Mouse (Mus musculus) forebrain, embryonic 16.5 days (tissue): ENCODE results near the gene Adamtsl1. TPM values are rescaled to one million over a fixed set of nuclear protein-coding genes. Genes with fewer than 3 reads are reported as not detected.

Experiments used
- ATAC-seq: fragments of 200-750 bp; cut with Nextera tagmentation; 2 replicates; pipeline ENCODE4 v1.8.0; 2017; ENCODE audit warnings: mild to moderate bottlenecking, moderate library complexity
- H3K27ac ChIP-seq: fragments of 300-500 bp; sonication (generic); 2 replicates; pipeline ENCODE4 v1.5.1; 2014; ENCODE audit warnings: low read length, control low read depth
- H3K27me3 ChIP-seq: fragments of 300-500 bp; sonication (generic); replicated peaks from 2 replicates; pipeline ENCODE4 v1.6.1; 2014; ENCODE audit warnings: low read length; ENCODE audit not compliant: control insufficient read depth, insufficient read depth
- H3K36me3 ChIP-seq: fragments of 300-500 bp; sonication (generic); 2 replicates; pipeline ENCODE4 v1.6.1; 2014; ENCODE audit not compliant: control insufficient read depth, insufficient read depth
- H3K4me1 ChIP-seq: fragments of 300-500 bp; sonication (generic); replicated peaks from 2 replicates; pipeline ENCODE4 v1.6.1; 2014; ENCODE audit warnings: low read length; ENCODE audit not compliant: control insufficient read depth, insufficient read depth
- H3K4me2 ChIP-seq: fragments of 300-500 bp; sonication (generic); 2 replicates; pipeline ENCODE4 v1.6.1; 2014; ENCODE audit warnings: mild to moderate bottlenecking, low read length, control low read depth
- H3K4me3 ChIP-seq: fragments of 300-500 bp; sonication (generic); replicated peaks from 2 replicates; pipeline ENCODE4 v1.5.1; 2014; ENCODE audit warnings: mild to moderate bottlenecking, low read length, control low read depth
- H3K9ac ChIP-seq: fragments of 300-500 bp; sonication (generic); replicated peaks from 2 replicates; pipeline ENCODE4 v1.6.1; 2014; ENCODE audit warnings: low read depth, low read length, control low read depth
- H3K9me3 ChIP-seq: fragments of 300-500 bp; sonication (generic); 2 replicates; pipeline ENCODE4 v1.6.1; 2016; ENCODE audit warnings: low read length; ENCODE audit not compliant: control insufficient read depth
- WGBS: fragments of 180-500 bp; shearing (Covaris S2); extraction: QIAGEN DNeasy Blood & Tissue Kit; methylation state at CpG from one replicate; pipeline ENCODE4 v1.1.7; 2014; 5-methylcytosine and 5-hydroxymethylcytosine counted together
- polyA plus RNA-seq: library from polyadenylated mRNA; unstranded; fragments of >200 nt; fragmentation: Nextera tagmentation; extraction: Ambion mirVana; gene quantifications from 2 replicates; pipeline ENCODE4 v1.2.1, GENCODE M21; 2015

Adamtsl1 gene
- polyA plus RNA-seq, 1 experiment from 2014 or later: 6.7 TPM

- 73% methylated on average over 7 of the region's 7 CpGs for WGBS
- H3K9ac ChIP-seq: no peak overlapping the region
- no peaks in the 10 kb centered on the region for H3K36me3 ChIP-seq
- no peak overlapping the region for H3K4me2 ChIP-seq
- no peaks in the 10 kb centered on the region for H3K4me1 ChIP-seq
- ATAC-seq: no peak
- H3K27me3 ChIP-seq: no peaks in the 10 kb centered on the region
- no peaks in the 10 kb centered on the region for H3K9me3 ChIP-seq
- H3K27ac ChIP-seq: no peak overlapping the region
- H3K4me3 ChIP-seq: no peak overlapping the region
These were observed 892.7 kb downstream of the Adamtsl1 start for GRCm38 (mm10) chr4:86406501-86407199.

- no peak overlapping the region for H3K4me3 ChIP-seq
- no peak overlapping the region for H3K9ac ChIP-seq
- WGBS: 78% methylated on average over 3 of the region's 3 CpGs
- ATAC-seq: no peak
- H3K27me3 ChIP-seq: no peaks in the 10 kb centered on the region
- no peaks in the 10 kb centered on the region for H3K4me1 ChIP-seq
- H3K36me3 ChIP-seq: no peaks in the 10 kb centered on the region
- no peak overlapping the region for H3K4me2 ChIP-seq
- no peaks in the 10 kb centered on the region for H3K9me3 ChIP-seq
- no peak overlapping the region for H3K27ac ChIP-seq
These were observed 893.2 kb downstream of the Adamtsl1 start for GRCm38 (mm10) chr4:86407200-86407527.

GRCm38 (mm10) chr4:86408421-86408820, 894.4 kb downstream of the Adamtsl1 start:
- Histone ChIP-seq H3K4me1 (no peaks in the 10 kb centered on the region), H3K4me3 (no peak overlapping the region), H3K27ac (no peak overlapping the region), H3K4me2 (no peak overlapping the region), H3K9ac (no peak overlapping the region), H3K27me3 (no peaks in the 10 kb centered on the region), H3K9me3 (no peaks in the 10 kb centered on the region), H3K36me3 (no peaks in the 10 kb centered on the region)
- ATAC-seq: no peak
- whole genome bisulfite sequencing: 74% methylated on average over 9 of the region's 9 CpGs

- H3K27ac ChIP-seq: no peak overlapping the region
- no peaks in the 10 kb centered on the region for H3K27me3 ChIP-seq
- 93% methylated on average over 3 of the region's 3 CpGs for WGBS
- H3K9me3 ChIP-seq: no peaks in the 10 kb centered on the region
- H3K9ac ChIP-seq: no peak overlapping the region
- H3K4me2 ChIP-seq: no peak overlapping the region
- H3K36me3 ChIP-seq: no peaks in the 10 kb centered on the region
- H3K4me1 ChIP-seq: no peaks in the 10 kb centered on the region
- H3K4me3 ChIP-seq: no peak overlapping the region
- no peak for ATAC-seq
These were observed 897.0 kb downstream of the Adamtsl1 start for GRCm38 (mm10) chr4:86410946-86411345.

- H3K27ac ChIP-seq: no peak overlapping the region
- no peak overlapping the region for H3K4me3 ChIP-seq
- H3K4me2 ChIP-seq: no peak overlapping the region
- H3K36me3 ChIP-seq: no peaks in the 10 kb centered on the region
- no peak overlapping the region for H3K9ac ChIP-seq
- no peaks in the 10 kb centered on the region for H3K27me3 ChIP-seq
- WGBS: 45% methylated on average over 3 of the region's 3 CpGs
- no peaks in the 10 kb centered on the region for H3K4me1 ChIP-seq
- ATAC-seq: no peak
- H3K9me3 ChIP-seq: no peaks in the 10 kb centered on the region
These were observed 899.4 kb downstream of the Adamtsl1 start for GRCm38 (mm10) chr4:86413388-86413787.

- 75% methylated on average over 15 of the region's 15 CpGs for WGBS
- no peak for ATAC-seq
- H3K27ac ChIP-seq: no peak overlapping the region
These were observed 902.5 kb downstream of the Adamtsl1 start for GRCm38 (mm10) chr4:86416401-86417025.

GRCm38 (mm10) chr4:86422586-86422985, 908.6 kb downstream of the Adamtsl1 start:
- H3K27ac ChIP-seq: no peak overlapping the region
- no peaks in the 10 kb centered on the region for H3K27me3 ChIP-seq
- no peak for ATAC-seq
- H3K4me2 ChIP-seq: no peak overlapping the region
- H3K9me3 ChIP-seq: no peaks in the 10 kb centered on the region
- H3K4me1 ChIP-seq: no peaks in the 10 kb centered on the region
- H3K4me3 ChIP-seq: no peak overlapping the region
- no peak overlapping the region for H3K9ac ChIP-seq
- 78% methylated on average over 6 of the region's 6 CpGs for WGBS
- no peaks in the 10 kb centered on the region for H3K36me3 ChIP-seq

More at GRCm38 (mm10) chr4:86416401-86417025, 902.5 kb downstream of the Adamtsl1 start:
- Histone ChIP-seq H3K9ac (no peak overlapping the region), H3K36me3 (no peaks in the 10 kb centered on the region), H3K27me3 (no peaks in the 10 kb centered on the region), H3K4me2 (no peak overlapping the region), H3K4me1 (no peaks in the 10 kb centered on the region), H3K9me3 (no peaks in the 10 kb centered on the region), H3K4me3 (no peak overlapping the region)

- H3K9ac ChIP-seq: no peak overlapping the region
- no peak overlapping the region for H3K27ac ChIP-seq
- no peaks in the 10 kb centered on the region for H3K9me3 ChIP-seq
- ATAC-seq: no peak
- WGBS: 85% methylated on average over 7 of the region's 7 CpGs
- no peak overlapping the region for H3K4me2 ChIP-seq
- no peaks in the 10 kb centered on the region for H3K27me3 ChIP-seq
- no peaks in the 10 kb centered on the region for H3K36me3 ChIP-seq
- no peak overlapping the region for H3K4me3 ChIP-seq
- H3K4me1 ChIP-seq: no peaks in the 10 kb centered on the region
These were observed 911.6 kb downstream of the Adamtsl1 start for GRCm38 (mm10) chr4:86425581-86425980.

- H3K4me1 ChIP-seq: no peaks in the 10 kb centered on the region
- no peak overlapping the region for H3K9ac ChIP-seq
- H3K27ac ChIP-seq: no peak overlapping the region
- no peaks in the 10 kb centered on the region for H3K36me3 ChIP-seq
- no peak overlapping the region for H3K4me2 ChIP-seq
- WGBS: 84% methylated on average over 11 of the region's 11 CpGs
- no peak for ATAC-seq
- H3K9me3 ChIP-seq: no peaks in the 10 kb centered on the region
- no peaks in the 10 kb centered on the region for H3K27me3 ChIP-seq
- no peak overlapping the region for H3K4me3 ChIP-seq
These were observed 912.6 kb downstream of the Adamtsl1 start for GRCm38 (mm10) chr4:86426549-86426948.
